Mouse (Mus musculus): ENCODE measurements at regions not wholly inside any gene's neighbourhood (a gene's known extent, or its start where the extent isn't known, plus 50 kb on each side); places are given as distances from the start of the nearest gene placed in this dataset.

- Histone ChIP-seq H3K4me1 (replicated peaks; ENCODE audit: insufficient read depth, low read length) (peaks cover 8% of the 10 kb centered on the region; the same call in 1 of the 2 replicates), H3K27me3 (ENCODE audit: insufficient read depth, low read length) (no peaks in the 10 kb centered on the region), H3K27ac (no peak overlapping the region), H3K9ac (ENCODE audit: low read depth, low read length) (no peak overlapping the region), H3K4me2 (ENCODE audit: low read length) (no peak overlapping the region), H3K9me3 (replicated peaks; ENCODE audit: low read length) (no peaks in the 10 kb centered on the region), H3K36me3 (ENCODE audit: insufficient read depth, low read length) (no peaks in the 10 kb centered on the region), H3K4me3 (replicated peaks; ENCODE audit: low read depth, low read length) (no peak overlapping the region)
- 23% methylated on average over 8 of the region's 8 CpGs for WGBS
- ATAC-seq (replicated peaks; ENCODE audit: low FRiP score, low read depth): no peak
- DNase-seq (ENCODE audit: low spot score): no peak
- no peak for TF ChIP-seq CTCF (IDR thresholded peaks at IDR 0.05; ENCODE audit: low read depth)
Observed at GRCm38 (mm10) chr2:128301709-128302108, 175.9 kb downstream of the Bcl2l11 start.

GRCm38 (mm10) chr2:128304063-128304712 lies 178.3 kb downstream of the Bcl2l11 start:
- 48% methylated on average over 12 of the region's 12 CpGs for WGBS
- TF ChIP-seq CTCF (IDR thresholded peaks at IDR 0.05; ENCODE audit: low read depth): no peak
- H3K9me3 ChIP-seq (replicated peaks; ENCODE audit: low read length): no peaks in the 10 kb centered on the region
- no peaks in the 10 kb centered on the region for H3K36me3 ChIP-seq (ENCODE audit: insufficient read depth, low read length)
- H3K4me3 ChIP-seq (replicated peaks; ENCODE audit: low read depth, low read length): no peak overlapping the region
- no peaks in the 10 kb centered on the region for H3K27me3 ChIP-seq (ENCODE audit: insufficient read depth, low read length)
- H3K4me1 ChIP-seq (replicated peaks; ENCODE audit: insufficient read depth, low read length): no peaks in the 10 kb centered on the region
- DNase-seq (ENCODE audit: low spot score) (no peak), ATAC-seq (replicated peaks; ENCODE audit: low FRiP score, low read depth) (no peak)
- H3K9ac ChIP-seq (ENCODE audit: low read depth, low read length): no peak overlapping the region
- H3K27ac ChIP-seq: no peak overlapping the region
- H3K4me2 ChIP-seq (ENCODE audit: low read length): no peak overlapping the region

DNA sequence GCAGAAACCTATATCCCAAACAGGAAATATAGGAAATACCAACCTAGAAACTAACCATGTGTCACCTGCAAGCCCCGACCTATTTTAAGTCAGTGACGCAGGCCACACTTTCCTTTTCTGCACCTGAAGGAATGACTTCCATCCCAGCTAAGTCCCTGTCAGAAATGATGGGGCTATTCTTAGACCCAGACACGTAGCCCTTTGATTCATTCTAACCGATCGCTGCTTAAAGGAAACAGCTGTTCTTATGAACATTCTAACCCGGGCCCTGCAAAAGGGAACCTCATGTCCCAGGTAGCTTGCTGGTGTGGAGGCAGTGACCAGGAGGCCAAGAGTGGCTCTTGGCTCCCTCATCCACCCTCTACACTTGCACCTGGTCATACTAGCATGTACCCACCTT lies 180.9 kb downstream of the Bcl2l11 start:
- WGBS: 58% methylated on average over 6 of the region's 6 CpGs
- Histone ChIP-seq H3K4me3 (replicated peaks; ENCODE audit: low read depth, low read length) (no peak overlapping the region), H3K36me3 (ENCODE audit: insufficient read depth, low read length) (no peaks in the 10 kb centered on the region), H3K9ac (ENCODE audit: low read depth, low read length) (no peak overlapping the region), H3K4me1 (replicated peaks; ENCODE audit: insufficient read depth, low read length) (no peaks in the 10 kb centered on the region), H3K27me3 (ENCODE audit: insufficient read depth, low read length) (no peaks in the 10 kb centered on the region), H3K9me3 (replicated peaks; ENCODE audit: low read length) (no peaks in the 10 kb centered on the region), H3K4me2 (ENCODE audit: low read length) (no peak overlapping the region), H3K27ac (no peak overlapping the region)
- ATAC-seq (replicated peaks; ENCODE audit: low FRiP score, low read depth) (no peak), DNase-seq (ENCODE audit: low spot score) (no peak)
- TF ChIP-seq CTCF (IDR thresholded peaks at IDR 0.05; ENCODE audit: low read depth): no peak

DNA sequence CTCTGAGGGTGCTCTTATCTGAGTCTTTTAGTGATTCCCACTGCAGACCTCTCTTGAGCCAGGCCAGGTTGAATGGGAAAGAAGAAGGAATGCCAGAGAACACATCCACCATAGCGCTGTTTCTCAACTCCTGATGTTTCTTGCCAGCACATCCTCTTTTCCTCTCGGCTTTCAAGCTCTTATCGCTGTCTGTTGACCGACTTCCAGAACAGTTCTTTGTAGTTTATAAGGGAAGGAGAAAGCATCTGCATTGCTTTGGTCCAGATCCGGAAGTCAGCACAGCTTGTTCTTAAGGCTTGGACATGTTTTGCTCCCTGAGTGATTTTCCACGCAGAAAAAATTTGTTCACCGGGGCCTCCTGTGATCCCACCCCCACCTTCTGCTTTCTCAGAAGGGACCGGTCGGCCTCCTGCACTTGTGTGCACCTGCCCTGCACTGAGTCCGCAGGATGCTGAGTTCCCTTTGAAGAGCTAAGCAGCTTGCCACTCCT lies 183.7 kb downstream of the Bcl2l11 start:
- no peaks in the 10 kb centered on the region for H3K27me3 ChIP-seq (ENCODE audit: insufficient read depth, low read length)
- no peaks in the 10 kb centered on the region for H3K36me3 ChIP-seq (ENCODE audit: insufficient read depth, low read length)
- WGBS: 39% methylated on average over 10 of the region's 10 CpGs
- 0 out of 2 replicates have a peak, but pooled peaks cover 5% of the 10 kb centered on the region for H3K4me1 ChIP-seq (replicated peaks; ENCODE audit: insufficient read depth, low read length)
- no peak overlapping the region for H3K27ac ChIP-seq
- no peak for DNase-seq (ENCODE audit: low spot score)
- H3K4me3 ChIP-seq (replicated peaks; ENCODE audit: low read depth, low read length): no peak overlapping the region
- no peak for ATAC-seq (replicated peaks; ENCODE audit: low FRiP score, low read depth)
- no peaks in the 10 kb centered on the region for H3K9me3 ChIP-seq (replicated peaks; ENCODE audit: low read length)
- H3K4me2 ChIP-seq (ENCODE audit: low read length): no peak overlapping the region
- no peak for TF ChIP-seq CTCF (IDR thresholded peaks at IDR 0.05; ENCODE audit: low read depth)
- no peak overlapping the region for H3K9ac ChIP-seq (ENCODE audit: low read depth, low read length)

DNA sequence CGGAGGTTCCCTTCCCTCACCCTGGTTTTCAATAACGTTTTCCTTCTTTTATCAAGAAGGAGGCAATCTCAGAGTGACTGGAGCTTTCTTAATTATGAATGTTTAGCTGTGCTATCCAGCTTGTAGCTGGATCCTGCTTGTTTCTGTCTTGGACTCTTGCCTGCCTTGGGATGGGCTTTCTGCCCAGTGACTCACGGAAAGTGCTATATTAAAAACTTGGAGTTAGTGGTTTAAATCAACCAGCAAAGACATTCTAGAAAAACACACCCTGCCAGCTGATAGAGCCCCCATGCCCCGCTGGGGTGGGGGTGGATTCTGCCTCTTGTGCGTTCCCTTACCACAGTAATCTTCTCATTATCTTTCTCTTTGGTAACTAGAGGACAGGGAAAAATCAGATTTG lies 184.2 kb downstream of the Bcl2l11 start:
- H3K4me2 ChIP-seq (ENCODE audit: low read length): no peak overlapping the region
- WGBS: 32% methylated on average over 5 of the region's 5 CpGs
- H3K27me3 ChIP-seq (ENCODE audit: insufficient read depth, low read length): no peaks in the 10 kb centered on the region
- ATAC-seq (replicated peaks; ENCODE audit: low FRiP score, low read depth) (no peak), DNase-seq (ENCODE audit: low spot score) (peak; percentile 56)
- no peak for TF ChIP-seq CTCF (IDR thresholded peaks at IDR 0.05; ENCODE audit: low read depth)
- H3K9me3 ChIP-seq (replicated peaks; ENCODE audit: low read length): no peaks in the 10 kb centered on the region
- H3K4me3 ChIP-seq (replicated peaks; ENCODE audit: low read depth, low read length): no peak overlapping the region
- H3K9ac ChIP-seq (ENCODE audit: low read depth, low read length): no peak overlapping the region
- H3K27ac ChIP-seq: no peak overlapping the region
- H3K36me3 ChIP-seq (ENCODE audit: insufficient read depth, low read length): no peaks in the 10 kb centered on the region
- H3K4me1 ChIP-seq (replicated peaks; ENCODE audit: insufficient read depth, low read length): 0 out of 2 replicates have a peak, but pooled peaks cover 5% of the 10 kb centered on the region

DNA sequence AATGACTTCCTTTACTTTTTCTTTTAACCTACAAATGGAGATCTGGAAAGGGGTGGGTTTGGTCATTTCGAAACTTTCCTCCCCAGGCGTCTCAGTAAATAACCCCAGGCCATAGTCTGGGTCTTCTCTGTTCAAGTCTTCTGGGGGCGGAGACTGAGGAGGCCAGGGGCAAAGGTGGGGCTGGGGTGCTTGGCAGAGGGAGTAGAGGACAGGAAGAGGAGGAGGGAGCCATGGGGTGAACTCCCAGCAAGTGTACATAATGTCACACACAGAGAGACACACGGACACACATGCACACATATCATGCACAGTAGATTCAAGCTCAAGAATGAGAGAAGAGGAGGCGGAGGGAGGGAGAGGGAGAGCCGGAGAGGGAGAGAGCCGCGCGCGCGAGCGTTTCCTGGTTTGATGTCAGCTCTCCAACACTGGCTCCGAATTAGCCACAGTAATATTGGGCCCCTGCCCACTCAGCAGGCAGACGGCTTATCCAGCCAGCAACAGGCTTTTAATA lies 186.3 kb downstream of the Bcl2l11 start:
- Histone ChIP-seq H3K27ac (no peak overlapping the region), H3K36me3 (ENCODE audit: insufficient read depth, low read length) (no peaks in the 10 kb centered on the region), H3K9me3 (replicated peaks; ENCODE audit: low read length) (no peaks in the 10 kb centered on the region), H3K4me1 (replicated peaks; ENCODE audit: insufficient read depth, low read length) (0 out of 2 replicates have a peak, but pooled peaks cover 5% of the 10 kb centered on the region), H3K27me3 (ENCODE audit: insufficient read depth, low read length) (no peaks in the 10 kb centered on the region), H3K9ac (ENCODE audit: low read depth, low read length) (no peak overlapping the region), H3K4me2 (ENCODE audit: low read length) (peak overlapping the region; percentile 43), H3K4me3 (replicated peaks; ENCODE audit: low read depth, low read length) (no peak overlapping the region)
- DNase-seq (ENCODE audit: low spot score) (peak; percentile 72), ATAC-seq (replicated peaks; ENCODE audit: low FRiP score, low read depth) (no peak; the same call in 1 of the 2 replicates)
- TF ChIP-seq CTCF (IDR thresholded peaks at IDR 0.05; ENCODE audit: low read depth): no peak
- WGBS: 6% methylated on average over 14 of the region's 14 CpGs

Measured in kidney, postnatal 0 days (tissue).